Mouse (Mus musculus): ENCODE measurements around the gene Cenpo.

The Cenpo gene

GRCm38 (mm10) chr12:4199271-4199670 is 34.8 kb downstream of the Cenpo start:
- DNase-seq (ENCODE audit: low read depth, low spot score) = no peak

GRCm38 (mm10) chr12:4198702-4199101 is 35.4 kb downstream of the Cenpo start:
- no peak for DNase-seq (ENCODE audit: low read depth, low spot score)

GRCm38 (mm10) chr12:4194643-4195042 is 39.5 kb downstream of the Cenpo start:
- no peak for DNase-seq (ENCODE audit: low read depth, low spot score)

- no peak for DNase-seq (ENCODE audit: low read depth, low spot score)
These were observed 40.9 kb downstream of the Cenpo start for GRCm38 (mm10) chr12:4193025-4193740.

GRCm38 (mm10) chr12:4192514-4192913 is 41.6 kb downstream of the Cenpo start:
- no peak for DNase-seq (ENCODE audit: low read depth, low spot score)

- DNase-seq (ENCODE audit: low read depth, low spot score) = no peak
These were observed 45.0 kb downstream of the Cenpo start for GRCm38 (mm10) chr12:4189060-4189447.

GRCm38 (mm10) chr12:4188171-4189059 is 45.7 kb downstream of the Cenpo start:
- DNase-seq (ENCODE audit: low read depth, low spot score) = peak; percentile 8

GRCm38 (mm10) chr12:4184648-4185047 is 49.4 kb downstream of the Cenpo start:
- no peak for DNase-seq (ENCODE audit: low read depth, low spot score)

GRCm38 (mm10) chr12:4180507-4180906 is 53.6 kb downstream of the Cenpo start:
- DNase-seq (ENCODE audit: low read depth, low spot score) = no peak

GRCm38 (mm10) chr12:4179671-4180233 is 54.3 kb downstream of the Cenpo start:
- no peak for DNase-seq (ENCODE audit: low read depth, low spot score)

GRCm38 (mm10) chr12:4178839-4179238 is 55.3 kb downstream of the Cenpo start:
- no peak for DNase-seq (ENCODE audit: low read depth, low spot score)

- no peak for DNase-seq (ENCODE audit: low read depth, low spot score)
These were observed 60.8 kb downstream of the Cenpo start for GRCm38 (mm10) chr12:4173108-4173790.

- DNase-seq (ENCODE audit: low read depth, low spot score) = no peak
These were observed 64.5 kb downstream of the Cenpo start for GRCm38 (mm10) chr12:4169622-4170021.

GRCm38 (mm10) chr12:4169058-4169457 is 65.0 kb downstream of the Cenpo start:
- no peak for DNase-seq (ENCODE audit: low read depth, low spot score)

- no peak for DNase-seq (ENCODE audit: low read depth, low spot score)
These were observed 67.1 kb downstream of the Cenpo start for GRCm38 (mm10) chr12:4166970-4167369.

- DNase-seq (ENCODE audit: low read depth, low spot score) = no peak
These were observed 71.2 kb downstream of the Cenpo start for GRCm38 (mm10) chr12:4162886-4163285.

- no peak for DNase-seq (ENCODE audit: low read depth, low spot score)
These were observed 73.8 kb downstream of the Cenpo start for GRCm38 (mm10) chr12:4160322-4160721.

GRCm38 (mm10) chr12:4158868-4159632 is 75.0 kb downstream of the Cenpo start:
- no peak for DNase-seq (ENCODE audit: low read depth, low spot score)

- no peak for DNase-seq (ENCODE audit: low read depth, low spot score)
These were observed 75.9 kb downstream of the Cenpo start for GRCm38 (mm10) chr12:4158179-4158578.

GRCm38 (mm10) chr12:4157466-4157865 is 76.6 kb downstream of the Cenpo start:
- no peak for DNase-seq (ENCODE audit: low read depth, low spot score)

GRCm38 (mm10) chr12:4151969-4152368 is 82.1 kb downstream of the Cenpo start:
- no peak for DNase-seq (ENCODE audit: low read depth, low spot score)

Measured in retina, postnatal 7 days (tissue).